Mouse (Mus musculus) heart, embryonic 14.5 days (tissue): Measurements from ENCODE around the gene Synj2. TPM values are rescaled to one million over a fixed set of nuclear protein-coding genes. Genes with fewer than 3 reads are reported as not detected.

Experiments used
- ATAC-seq: fragments of 200-750 bp; cut with Nextera tagmentation; 2 replicates; pipeline ENCODE4 v1.8.0; 2017; ENCODE audit warnings: low read depth, moderate TSS enrichment; ENCODE audit not compliant: insufficient number of reproducible peaks, insufficient read depth, low FRiP score
- H3K27ac ChIP-seq, 2 experiments: fragments of 200-500 bp in 1 of 2; fragments of 300-500 bp in 1 of 2; sonication (generic) in 1 of 2; replicated peaks in 1 of 2; 2 replicates each; pipeline ENCODE4 v1.5.1; 2012 to 2014; ENCODE audit warnings: low read depth in 2 of 2, low read length in 2 of 2, control low read depth in 1 of 2, mild to moderate bottlenecking in 1 of 2, mixed read lengths in 1 of 2; ENCODE audit not compliant: control insufficient read depth in 1 of 2, insufficient read depth in 1 of 2
- H3K27me3 ChIP-seq: fragments of 300-500 bp; sonication (generic); 2 replicates; pipeline ENCODE4 v1.6.1; 2014; ENCODE audit warnings: mild to moderate bottlenecking, low read length, control low read depth; ENCODE audit not compliant: control insufficient read depth, insufficient read depth
- H3K36me3 ChIP-seq: fragments of 300-500 bp; sonication (generic); 2 replicates; pipeline ENCODE4 v1.6.1; 2014; ENCODE audit warnings: mild to moderate bottlenecking, control low read depth, low read length, mixed read lengths; ENCODE audit not compliant: control insufficient read depth, insufficient read depth
- H3K4me1 ChIP-seq, 2 experiments: fragments of 200-500 bp in 1 of 2; fragments of 300-500 bp in 1 of 2; sonication (generic) in 1 of 2; 2 replicates each; pipeline ENCODE4 v1.6.1; 2012 to 2014; ENCODE audit warnings: low read length in 2 of 2, control low read depth in 1 of 2, mixed read lengths in 1 of 2; ENCODE audit not compliant: control insufficient read depth in 2 of 2, insufficient read depth in 2 of 2
- H3K4me2 ChIP-seq: fragments of 300-500 bp; sonication (generic); 2 replicates; pipeline ENCODE4 v1.6.1; 2014; ENCODE audit warnings: mild to moderate bottlenecking, low read length
- H3K4me3 ChIP-seq, 2 experiments: fragments of 200-500 bp in 1 of 2; fragments of 300-500 bp in 1 of 2; sonication (generic) in 1 of 2; 2 replicates each; pipeline ENCODE4 v1.5.1; 2012 to 2014; ENCODE audit warnings: low read length in 2 of 2, mild to moderate bottlenecking in 2 of 2, control low read depth in 1 of 2, low read depth in 1 of 2, moderate library complexity in 1 of 2; ENCODE audit not compliant: control insufficient read depth in 1 of 2, insufficient read depth in 1 of 2
- H3K9ac ChIP-seq: fragments of 300-500 bp; sonication (generic); 2 replicates; pipeline ENCODE4 v1.6.1; 2014; ENCODE audit warnings: mild to moderate bottlenecking, low read length
- H3K9me3 ChIP-seq: fragments of 300-500 bp; sonication (generic); 2 replicates; pipeline ENCODE4 v1.6.1; 2016; ENCODE audit warnings: low read length, control low read depth; ENCODE audit not compliant: control insufficient read depth
- WGBS: fragments of 180-500 bp; shearing (Covaris S2); extraction: QIAGEN DNeasy Blood & Tissue Kit; methylation state at CpG from one replicate; pipeline ENCODE4 v1.1.7; 2014; 5-methylcytosine and 5-hydroxymethylcytosine counted together
- polyA plus RNA-seq: library from polyadenylated mRNA; unstranded; fragments of >200 nt; fragmentation: Nextera tagmentation; extraction: Ambion mirVana; gene quantifications from 2 replicates; pipeline ENCODE4 v1.2.1, GENCODE M21; 2014

Synj2 gene
- polyA plus RNA-seq, 1 experiment from 2014 or later, result 4.3 TPM

DNA sequence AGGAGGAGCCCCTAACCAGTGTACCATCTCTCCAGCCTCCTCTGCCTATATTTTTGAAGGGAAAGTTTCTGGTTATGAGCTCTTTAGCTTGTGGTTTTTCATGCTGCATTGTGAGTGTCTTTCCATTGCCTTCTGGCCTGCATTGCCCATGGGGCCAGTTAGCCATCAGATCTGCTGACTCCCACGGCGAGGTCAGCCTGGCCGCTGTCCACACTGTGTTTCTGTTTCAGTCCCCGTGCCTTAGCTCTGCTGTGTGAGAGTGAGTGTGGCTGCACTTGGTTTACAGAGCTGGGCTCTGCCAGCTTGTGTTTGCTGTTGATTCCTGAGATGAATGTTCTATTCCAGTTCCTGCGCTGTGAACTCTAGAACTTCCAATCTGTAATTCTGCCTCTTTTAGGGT is 26.9 kb upstream of the Synj2 start:
- WGBS, result 64% methylated on average over 5 of the region's 5 CpGs
- Histone ChIP-seq H3K36me3 (peaks cover 56% of the 10 kb centered on the region), H3K4me1 (no peaks in the 10 kb centered on the region), H3K27me3 (no peaks in the 10 kb centered on the region), H3K9ac (no peak overlapping the region), H3K27ac (no peak overlapping the region), H3K9me3 (no peaks in the 10 kb centered on the region), H3K4me2 (no peak overlapping the region), H3K4me3 (no peak overlapping the region)
- no peak for ATAC-seq

DNA sequence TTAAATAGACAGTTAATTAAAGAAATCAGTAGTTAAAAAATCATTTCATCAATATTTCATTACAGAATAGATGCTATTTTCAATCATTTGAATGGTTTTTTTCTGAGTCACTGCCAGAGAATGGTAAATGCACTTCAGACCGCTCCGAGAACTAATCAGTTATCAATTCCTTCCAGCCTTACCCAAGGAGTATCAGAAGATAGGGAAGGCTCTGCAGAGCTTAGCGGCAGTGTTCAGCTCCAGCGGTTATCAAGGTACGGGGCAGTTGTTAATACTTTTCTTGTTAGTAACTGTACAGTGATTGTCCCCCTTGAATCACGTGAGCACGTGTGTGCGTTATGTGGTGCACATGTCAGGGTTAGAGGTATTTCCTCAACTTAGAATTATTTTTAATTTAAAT is 19.1 kb upstream of the Synj2 start:
- Histone ChIP-seq H3K36me3 (peaks cover 83% of the 10 kb centered on the region), H3K4me1 (peaks cover 0 to 3% of the 10 kb centered on the region in 2 experiments; a peak in 1 of 4 replicates), H3K9me3 (no peaks in the 10 kb centered on the region), H3K9ac (no peak overlapping the region), H3K4me2 (no peak overlapping the region), H3K27ac (no peak overlapping the region), H3K4me3 (no peak overlapping the region), H3K27me3 (no peaks in the 10 kb centered on the region)
- 81% methylated on average over 8 of the region's 8 CpGs for WGBS
- ATAC-seq, result no peak

GRCm38 (mm10) chr17:5923281-5923680 is 17.8 kb upstream of the Synj2 start:
- no peaks in the 10 kb centered on the region for H3K27me3 ChIP-seq
- no peak overlapping the region for H3K4me2 ChIP-seq
- no peak for ATAC-seq
- no peak overlapping the region for H3K4me3 ChIP-seq
- no peak overlapping the region for H3K27ac ChIP-seq
- 75% methylated on average over 9 of the region's 9 CpGs for WGBS
- no peak overlapping the region for H3K9ac ChIP-seq
- peaks cover 0 to 3% of the 10 kb centered on the region in 2 experiments; a peak in 1 of 4 replicates for H3K4me1 ChIP-seq
- H3K36me3 ChIP-seq, result peaks cover 91% of the 10 kb centered on the region
- H3K9me3 ChIP-seq, result no peaks in the 10 kb centered on the region

DNA sequence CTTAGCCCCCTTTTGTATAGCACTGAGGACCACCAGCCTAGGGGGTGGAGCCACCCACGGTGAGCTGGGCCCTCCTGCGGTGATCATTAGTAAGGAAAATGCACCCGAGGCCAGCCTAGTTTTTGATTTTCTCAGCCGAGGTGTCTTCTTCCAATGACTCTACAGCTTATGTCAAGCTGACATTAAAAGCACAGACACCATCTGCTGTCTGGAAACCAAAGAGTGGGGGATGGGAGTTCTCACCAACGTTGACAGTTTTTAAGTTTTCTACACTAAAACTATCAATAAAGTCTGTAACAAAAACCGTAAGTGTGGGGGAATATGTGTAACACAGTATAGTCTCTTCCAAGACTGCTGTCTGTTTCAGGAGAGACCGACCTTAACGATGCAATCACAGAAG is 16.8 kb upstream of the Synj2 start:
- no peak overlapping the region for H3K27ac ChIP-seq
- H3K9me3 ChIP-seq, result no peaks in the 10 kb centered on the region
- no peak overlapping the region for H3K4me3 ChIP-seq
- H3K4me2 ChIP-seq, result no peak overlapping the region
- no peaks in the 10 kb centered on the region for H3K27me3 ChIP-seq
- no peak overlapping the region for H3K9ac ChIP-seq
- no peak for ATAC-seq
- 81% methylated on average over 8 of the region's 8 CpGs for WGBS
- H3K36me3 ChIP-seq, result peaks cover 91% of the 10 kb centered on the region
- peaks cover 0 to 3% of the 10 kb centered on the region in 2 experiments; a peak in 1 of 4 replicates for H3K4me1 ChIP-seq

- H3K36me3 ChIP-seq, result peaks cover 86% of the 10 kb centered on the region
- no peak overlapping the region for H3K9ac ChIP-seq
- no peak for ATAC-seq
- no peaks in the 10 kb centered on the region for H3K27me3 ChIP-seq
- no peaks in the 10 kb centered on the region for H3K9me3 ChIP-seq
- H3K4me2 ChIP-seq, result no peak overlapping the region
- no peak overlapping the region for H3K27ac ChIP-seq
- H3K4me1 ChIP-seq, result no peaks in the 10 kb centered on the region
- WGBS, result 82% methylated on average over 7 of the region's 7 CpGs
- no peak overlapping the region for H3K4me3 ChIP-seq
These were observed 14.4 kb upstream of the Synj2 start for GRCm38 (mm10) chr17:5926710-5927109.

DNA sequence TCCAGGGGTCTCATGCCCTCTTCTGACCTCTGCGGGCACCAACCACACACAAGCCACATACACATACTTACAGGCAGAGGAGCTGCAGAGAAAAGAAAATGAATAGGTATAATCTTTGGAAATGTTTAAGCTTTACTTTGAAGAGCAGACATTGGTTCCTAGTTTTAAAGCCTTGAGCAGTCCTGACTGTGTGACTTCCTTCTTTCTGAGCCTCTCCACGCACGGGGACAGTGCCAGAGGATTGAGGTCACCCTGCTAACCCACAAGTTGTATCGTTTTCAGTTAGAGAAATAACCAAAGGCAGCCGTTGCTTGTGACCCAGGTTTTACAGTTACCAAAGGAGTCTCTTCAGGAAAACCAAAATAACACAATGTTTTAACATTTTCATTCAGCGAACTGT is 12.0 kb upstream of the Synj2 start:
- no peaks in the 10 kb centered on the region for H3K4me1 ChIP-seq
- no peak overlapping the region for H3K9ac ChIP-seq
- no peak overlapping the region for H3K4me2 ChIP-seq
- ATAC-seq, result no peak
- H3K4me3 ChIP-seq, result no peak overlapping the region
- peaks cover 65% of the 10 kb centered on the region for H3K36me3 ChIP-seq
- no peaks in the 10 kb centered on the region for H3K9me3 ChIP-seq
- 86% methylated on average over 6 of the region's 6 CpGs for WGBS
- no peak overlapping the region for H3K27ac ChIP-seq
- no peaks in the 10 kb centered on the region for H3K27me3 ChIP-seq

DNA sequence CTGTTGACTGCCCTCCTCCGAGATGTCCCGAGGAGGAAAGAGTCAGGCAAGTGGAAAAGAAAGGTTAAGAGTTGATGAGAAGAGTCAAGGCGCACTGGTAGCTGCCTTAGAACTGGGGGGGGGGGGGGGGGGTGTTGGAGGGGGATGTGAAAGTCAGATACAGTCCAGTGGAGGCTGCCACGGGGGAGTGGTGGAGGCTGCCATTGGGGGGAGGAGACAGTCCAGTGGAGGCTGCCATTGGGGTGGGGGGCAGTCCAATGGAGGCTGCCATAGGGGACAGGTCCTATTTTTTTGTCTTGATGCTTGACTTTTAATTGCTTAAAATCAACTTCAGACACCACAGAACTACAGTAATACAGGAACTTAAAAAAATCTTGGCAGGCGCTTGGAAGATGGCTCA is 8.9 kb upstream of the Synj2 start:
- Histone ChIP-seq H3K4me3 (no peak overlapping the region), H3K4me2 (no peak overlapping the region), H3K9ac (no peak overlapping the region), H3K4me1 (peaks cover 3 to 7% of the 10 kb centered on the region in 2 experiments; a peak in 2 of 4 replicates), H3K36me3 (peaks cover 39% of the 10 kb centered on the region), H3K27ac (no peak overlapping the region), H3K27me3 (no peaks in the 10 kb centered on the region), H3K9me3 (no peaks in the 10 kb centered on the region)
- no peak for ATAC-seq
- 74% methylated on average over 5 of the region's 5 CpGs for WGBS
